Mouse (Mus musculus) liver, postnatal 0 days (tissue): ENCODE data around the gene Stat3. TPM values are rescaled to one million over a fixed set of nuclear protein-coding genes. Genes with fewer than 3 reads are reported as not detected.
A peak's percentile ranks its signal among the peaks of the same experiment; 100 is the strongest.

Source experiments
- ATAC-seq: fragments of 200-750 bp; cut with Nextera tagmentation; 2 replicates; pipeline ENCODE4 v1.8.0; 2017; ENCODE audit warnings: mild to moderate bottlenecking, moderate library complexity
- DNase-seq: peaks from one replicate; pipeline ENCODE4 v3.0.0-alpha.2; 2016
- H3K27ac ChIP-seq: fragments of 300-500 bp; sonication (generic); 2 replicates; pipeline ENCODE4 v1.5.1; 2014; ENCODE audit warnings: antibody characterized with exemption, moderate library complexity, mild to moderate bottlenecking, low read depth
- H3K27me3 ChIP-seq: fragments of 300-500 bp; sonication (generic); 2 replicates; pipeline ENCODE4 v1.6.1; 2014; ENCODE audit warnings: low read length, control low read depth, mixed read lengths; ENCODE audit not compliant: insufficient read depth
- H3K36me3 ChIP-seq: fragments of 300-500 bp; sonication (generic); replicated peaks from 2 replicates; pipeline ENCODE4 v1.6.1; 2014; ENCODE audit warnings: mild to moderate bottlenecking, control low read depth, low read length, moderate library complexity, mixed read lengths; ENCODE audit not compliant: insufficient read depth
- H3K4me1 ChIP-seq: fragments of 300-500 bp; sonication (generic); 2 replicates; pipeline ENCODE4 v1.6.1; 2014; ENCODE audit warnings: antibody characterized with exemption, mild to moderate bottlenecking, control low read depth; ENCODE audit not compliant: insufficient read depth
- H3K4me2 ChIP-seq: fragments of 300-500 bp; sonication (generic); 2 replicates; pipeline ENCODE4 v1.6.1; 2014; ENCODE audit warnings: low read depth, mild to moderate bottlenecking, low read length, moderate library complexity, mixed read lengths
- H3K4me3 ChIP-seq: fragments of 300-500 bp; sonication (generic); 2 replicates; pipeline ENCODE4 v1.5.1; 2014; ENCODE audit warnings: low read depth, low read length
- H3K9ac ChIP-seq: fragments of 300-500 bp; sonication (generic); replicated peaks from 2 replicates; pipeline ENCODE4 v1.6.1; 2014; ENCODE audit warnings: mild to moderate bottlenecking, moderate library complexity
- H3K9me3 ChIP-seq: fragments of 300-500 bp; sonication (generic); 2 replicates; pipeline ENCODE4 v1.6.1; 2016; ENCODE audit warnings: mild to moderate bottlenecking, control low read depth, low read length, mixed read lengths
- CTCF ChIP-seq: sonication (generic); IDR thresholded peaks from 2 replicates; pipeline ENCODE4 v1.5.1; 2016; ENCODE audit warnings: antibody characterized with exemption, low read depth
- EP300 ChIP-seq: IDR thresholded peaks from 2 replicates; pipeline ENCODE4 v1.6.1; 2016; ENCODE audit warnings: antibody characterized with exemption, low read depth, mild to moderate bottlenecking
- WGBS: fragments of 180-500 bp; shearing (Covaris S2); extraction: QIAGEN DNeasy Blood & Tissue Kit; methylation state at CpG from one replicate; pipeline ENCODE4 v1.1.7; 2014; ENCODE audit not compliant: insufficient replicate concordance; 5-methylcytosine and 5-hydroxymethylcytosine counted together
- polyA plus RNA-seq: library from polyadenylated mRNA; unstranded; fragments of >200 nt; fragmentation: Nextera tagmentation; extraction: Ambion mirVana; gene quantifications from 2 replicates; pipeline ENCODE4 v1.2.1, GENCODE M21; 2015

Gene Stat3
- polyA plus RNA-seq, 1 experiment from 2014 or later = 53.7 TPM

- no peak for ATAC-seq
- Histone ChIP-seq H3K9me3 (no peaks in the 10 kb centered on the region), H3K36me3 (peaks cover 78% of the 10 kb centered on the region), H3K4me1 (0 out of 2 replicates have a peak, but pooled peaks cover 4% of the 10 kb centered on the region), H3K27me3 (no peaks in the 10 kb centered on the region), H3K27ac (no peak overlapping the region), H3K9ac (no peak overlapping the region), H3K4me3 (no peak overlapping the region), H3K4me2 (no peak overlapping the region)
- TF ChIP-seq EP300 = no peak
- no peak for TF ChIP-seq CTCF
- no peak for DNase-seq
- WGBS = 86% methylated on average over 16 of the region's 16 CpGs
Observed at GRCm38 (mm10) chr11:100898441-100899199, 40.7 kb downstream of the Stat3 start.

- peaks cover 78% of the 10 kb centered on the region for H3K36me3 ChIP-seq
- no peak overlapping the region for H3K27ac ChIP-seq
- ATAC-seq = no peak
- no peaks in the 10 kb centered on the region for H3K9me3 ChIP-seq
- WGBS = 77% methylated on average over 7 of the region's 7 CpGs
- H3K4me2 ChIP-seq = no peak overlapping the region
- 0 out of 2 replicates have a peak, but pooled peaks cover 4% of the 10 kb centered on the region for H3K4me1 ChIP-seq
- no peak overlapping the region for H3K4me3 ChIP-seq
- no peak for TF ChIP-seq EP300
- TF ChIP-seq CTCF = no peak
- no peak overlapping the region for H3K9ac ChIP-seq
- no peak for DNase-seq
- no peaks in the 10 kb centered on the region for H3K27me3 ChIP-seq
Observed at GRCm38 (mm10) chr11:100897294-100898231, 41.8 kb downstream of the Stat3 start.

- no peak overlapping the region for H3K9ac ChIP-seq
- no peak overlapping the region for H3K27ac ChIP-seq
- H3K4me1 ChIP-seq = peaks cover 8% of the 10 kb centered on the region; the same call in 1 of the 2 replicates
- H3K4me3 ChIP-seq = no peak overlapping the region
- H3K27me3 ChIP-seq = no peaks in the 10 kb centered on the region
- no peak for DNase-seq
- H3K9me3 ChIP-seq = no peaks in the 10 kb centered on the region
- no peak for ATAC-seq
- 82% methylated on average over 10 of the region's 10 CpGs for WGBS
- TF ChIP-seq CTCF (no peak), EP300 (no peak)
- peaks cover 76% of the 10 kb centered on the region for H3K36me3 ChIP-seq
- H3K4me2 ChIP-seq = no peak overlapping the region
Observed at GRCm38 (mm10) chr11:100896078-100896477, 43.3 kb downstream of the Stat3 start.

- Histone ChIP-seq H3K36me3 (peaks cover 69% of the 10 kb centered on the region), H3K9ac (no peak overlapping the region), H3K4me1 (peaks cover 8% of the 10 kb centered on the region; the same call in 1 of the 2 replicates), H3K4me3 (no peak overlapping the region), H3K9me3 (no peaks in the 10 kb centered on the region), H3K27ac (no peak overlapping the region), H3K4me2 (no peak overlapping the region), H3K27me3 (no peaks in the 10 kb centered on the region)
- WGBS = 83% methylated on average over 9 of the region's 9 CpGs
- DNase-seq = no peak
- TF ChIP-seq EP300 = no peak
- no peak for TF ChIP-seq CTCF
- no peak for ATAC-seq
Observed at GRCm38 (mm10) chr11:100894146-100894918, 45.0 kb downstream of the Stat3 start.

- Histone ChIP-seq H3K27ac (no peak overlapping the region), H3K4me2 (peak overlapping the region; percentile 45; the same call in 1 of the 2 replicates), H3K9me3 (no peaks in the 10 kb centered on the region), H3K4me1 (peaks cover 9% of the 10 kb centered on the region), H3K27me3 (no peaks in the 10 kb centered on the region), H3K36me3 (peaks cover 66% of the 10 kb centered on the region), H3K9ac (no peak overlapping the region), H3K4me3 (no peak overlapping the region)
- WGBS = 17% methylated on average over 9 of the region's 9 CpGs
- TF ChIP-seq EP300 (no peak), CTCF (peak; percentile 100)
- ATAC-seq = peak; percentile 78
- DNase-seq = peak; percentile 92
Observed at GRCm38 (mm10) chr11:100893482-100893881, 45.9 kb downstream of the Stat3 start.
